Mouse (Mus musculus) cerebellum, adult 9-11 months (tissue): ENCODE results near the gene Trarg1.
A peak's percentile ranks its signal among the peaks of the same experiment; 100 is the strongest.
"Not testable (repeated sequence)": the region's sequence is repeated elsewhere in the genome, so short reads cannot be mapped to it uniquely, and the experiment has no call there.

Experiments used
- DNase-seq: peaks from one replicate; pipeline ENCODE4 v3.0.0; 2022

Gene Trarg1

GRCm38 (mm10) chr11:76679508-76679907 is at the start of gene Trarg1:
TSS of gene Trarg1 (plus strand) at chr11:76679808.
- DNase-seq, result not testable (repeated sequence)

GRCm38 (mm10) chr11:76630023-76630422 is 49.6 kb upstream of the Trarg1 start:
- DNase-seq, result no peak

- DNase-seq, result no peak
Measured at GRCm38 (mm10) chr11:76630487-76630886, 49.1 kb upstream of the Trarg1 start.

GRCm38 (mm10) chr11:76639269-76639985 is 40.2 kb upstream of the Trarg1 start:
- peak; percentile 78 for DNase-seq

- no peak for DNase-seq
Measured at GRCm38 (mm10) chr11:76640231-76640630, 39.4 kb upstream of the Trarg1 start.

GRCm38 (mm10) chr11:76644257-76644656 is 35.4 kb upstream of the Trarg1 start:
- DNase-seq, result no peak

- no peak for DNase-seq
Measured at GRCm38 (mm10) chr11:76645036-76645435, 34.6 kb upstream of the Trarg1 start.

GRCm38 (mm10) chr11:76645955-76646354 is 33.7 kb upstream of the Trarg1 start:
- DNase-seq, result peak; percentile 94

GRCm38 (mm10) chr11:76647062-76647461 is 32.5 kb upstream of the Trarg1 start:
- peak; percentile 54 for DNase-seq

GRCm38 (mm10) chr11:76647500-76647899 is 32.1 kb upstream of the Trarg1 start:
- DNase-seq, result peak; percentile 70

GRCm38 (mm10) chr11:76650862-76651560 is 28.6 kb upstream of the Trarg1 start:
- no peak for DNase-seq

GRCm38 (mm10) chr11:76652838-76653334 is 26.7 kb upstream of the Trarg1 start:
- DNase-seq, result no peak

- no peak for DNase-seq
Measured at GRCm38 (mm10) chr11:76655106-76655505, 24.5 kb upstream of the Trarg1 start.

- no peak for DNase-seq
Measured at GRCm38 (mm10) chr11:76657450-76657970, 22.1 kb upstream of the Trarg1 start.

GRCm38 (mm10) chr11:76659138-76659930 is 20.3 kb upstream of the Trarg1 start:
- DNase-seq, result no peak

GRCm38 (mm10) chr11:76661790-76662468 is 17.7 kb upstream of the Trarg1 start:
- no peak for DNase-seq

- DNase-seq, result no peak
Measured at GRCm38 (mm10) chr11:76666002-76666649, 13.5 kb upstream of the Trarg1 start.

GRCm38 (mm10) chr11:76667807-76668206 is 11.8 kb upstream of the Trarg1 start:
- DNase-seq, result no peak

- DNase-seq, result peak; percentile 85
Measured at GRCm38 (mm10) chr11:76671871-76672475, 7.6 kb upstream of the Trarg1 start, which contains the start of gene Bhlha9. TSS of gene Bhlha9 (plus strand) at chr11:76672470.

GRCm38 (mm10) chr11:76672561-76673384 is 6.8 kb upstream of the Trarg1 start:
- DNase-seq, result peak; percentile 69
